Mouse (Mus musculus) liver, adult 2 months (tissue): ENCODE results near the gene Nrp1. TPM values are rescaled to one million over a fixed set of nuclear protein-coding genes. Genes with fewer than 3 reads are reported as not detected.

Experiments
- DNase-seq: peaks from one replicate; pipeline ENCODE4 v3.0.0-alpha.2; 2011; ENCODE audit warnings: low read depth, low spot score; ENCODE audit errors: extremely low read depth
- H3K27ac ChIP-seq: fragments of 200-500 bp; replicated peaks from 2 replicates; pipeline ENCODE4 v1.5.1; 2012; ENCODE audit warnings: low read depth, mild to moderate bottlenecking, control low read depth, inconsistent platforms, low read length; ENCODE audit not compliant: insufficient read depth
- H3K27me3 ChIP-seq: fragments of 200-500 bp; 2 replicates; pipeline ENCODE4 v1.6.1; 2012; ENCODE audit warnings: mild to moderate bottlenecking, moderate library complexity, low read length, inconsistent platforms; ENCODE audit not compliant: control insufficient read depth, insufficient read depth
- H3K36me3 ChIP-seq: fragments of 200-500 bp; 2 replicates; pipeline ENCODE4 v1.6.1; 2012; ENCODE audit warnings: low read length, inconsistent platforms; ENCODE audit not compliant: control insufficient read depth, insufficient read depth
- H3K4me1 ChIP-seq: fragments of 200-500 bp; 2 replicates; pipeline ENCODE4 v1.6.1; 2011; ENCODE audit warnings: low read length; ENCODE audit not compliant: control insufficient read depth, insufficient read depth
- H3K4me3 ChIP-seq: fragments of 200-500 bp; 2 replicates; pipeline ENCODE4 v1.5.1; 2011; ENCODE audit warnings: low read depth, mild to moderate bottlenecking, control low read depth, low read length, moderate library complexity; ENCODE audit not compliant: insufficient read depth
- H3K79me2 ChIP-seq: fragments of 200-500 bp; 2 replicates; pipeline ENCODE4 v1.6.1; 2012; ENCODE audit warnings: inconsistent platforms, mild to moderate bottlenecking, low read length, moderate library complexity; ENCODE audit not compliant: control insufficient read depth, insufficient read depth
- H3K9ac ChIP-seq: fragments of 200-500 bp; 2 replicates; pipeline ENCODE4 v1.6.1; 2012; ENCODE audit warnings: low read depth, mild to moderate bottlenecking, control low read depth, inconsistent platforms, low read length
- CTCF ChIP-seq: fragments of 200-500 bp; IDR thresholded peaks from 2 replicates; pipeline ENCODE4 v1.5.1; 2011; ENCODE audit warnings: low read depth, low read length, control low read depth
- POLR2A ChIP-seq: fragments of 200-500 bp; IDR thresholded peaks from 2 replicates; pipeline ENCODE4 v1.6.1; 2011; ENCODE audit warnings: low read length, control low read depth; ENCODE audit not compliant: insufficient read depth; ENCODE audit errors: extremely low read depth
- WGBS: fragments of 180-500 bp; shearing (Covaris S2); methylation state at CpG from one replicate; pipeline ENCODE4 v1.1.7; 2018; 5-methylcytosine and 5-hydroxymethylcytosine counted together
- polyA plus RNA-seq: library from polyadenylated mRNA; depleted of rRNA; stranded (reverse); fragments of >200 nt; gene quantifications from 2 replicates; pipeline ENCODE4 v1.2.3, GENCODE M21; 2012
- total RNA-seq: library from RNA; depleted of rRNA; stranded (reverse); fragments of >200 nt; gene quantifications from 2 replicates; pipeline ENCODE4 v1.2.3, GENCODE M21; 2014

Gene Nrp1
- total and polyA plus RNA-seq, 2 experiments: 22.2 to 54.1 TPM

DNA sequence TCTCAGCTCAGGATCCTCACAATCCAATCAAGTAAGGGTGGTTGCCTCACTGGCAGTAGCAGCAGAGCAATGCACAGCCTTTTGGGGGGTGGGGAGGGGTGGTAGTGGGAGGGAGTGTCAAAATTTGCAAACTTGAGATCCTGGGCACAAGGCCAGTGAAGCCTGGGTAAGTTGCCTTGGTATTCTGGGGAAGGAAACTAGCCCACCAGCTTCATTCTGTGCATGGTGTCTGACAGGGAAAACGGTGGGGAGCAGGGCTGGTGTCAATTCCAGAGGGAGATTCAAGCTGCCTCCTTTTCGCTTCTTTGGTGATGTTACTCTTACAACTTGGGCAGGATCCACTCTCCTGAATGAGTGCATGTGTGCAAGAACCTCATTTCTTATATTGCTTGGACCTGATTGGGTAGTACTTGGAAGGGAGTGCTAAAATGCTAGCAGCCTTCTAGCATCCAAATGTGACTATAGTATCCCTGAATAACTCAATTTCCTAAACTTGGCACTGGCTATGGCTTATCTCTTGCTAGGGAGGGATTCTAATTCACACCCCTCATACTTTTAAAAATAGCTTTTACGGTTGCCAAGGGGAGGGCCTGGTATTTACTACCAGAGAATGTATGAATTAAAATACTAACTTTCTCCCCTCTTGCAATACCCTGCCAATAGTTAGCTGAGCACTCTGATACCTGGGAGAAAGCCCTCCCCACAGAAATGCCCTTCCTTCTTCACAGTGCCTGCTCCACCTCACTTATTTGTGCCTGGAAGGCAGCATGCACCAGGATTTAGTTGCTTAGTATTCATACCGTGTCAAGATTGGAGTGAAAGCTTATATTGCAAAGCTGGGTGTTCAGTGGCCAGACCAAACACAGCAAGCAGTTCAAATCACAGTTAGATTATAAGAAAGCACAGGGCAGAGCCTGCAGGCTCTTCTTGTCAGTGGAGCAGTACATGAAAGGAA, 57.6 kb downstream of the Nrp1 start:
- peaks cover 18% of the 10 kb centered on the region; the same call in 1 of the 2 replicates for H3K79me2 ChIP-seq
- H3K27me3 ChIP-seq: no peaks in the 10 kb centered on the region
- no peak for DNase-seq
- no peak for TF ChIP-seq CTCF
- no peak for TF ChIP-seq POLR2A
- no peak overlapping the region for H3K9ac ChIP-seq
- no peak overlapping the region for H3K27ac ChIP-seq
- peaks cover 20% of the 10 kb centered on the region for H3K36me3 ChIP-seq
- 87% methylated on average over 4 of the region's 4 CpGs for WGBS
- H3K4me1 ChIP-seq: no peaks in the 10 kb centered on the region; the same call in 1 of the 2 replicates
- no peak overlapping the region for H3K4me3 ChIP-seq

DNA sequence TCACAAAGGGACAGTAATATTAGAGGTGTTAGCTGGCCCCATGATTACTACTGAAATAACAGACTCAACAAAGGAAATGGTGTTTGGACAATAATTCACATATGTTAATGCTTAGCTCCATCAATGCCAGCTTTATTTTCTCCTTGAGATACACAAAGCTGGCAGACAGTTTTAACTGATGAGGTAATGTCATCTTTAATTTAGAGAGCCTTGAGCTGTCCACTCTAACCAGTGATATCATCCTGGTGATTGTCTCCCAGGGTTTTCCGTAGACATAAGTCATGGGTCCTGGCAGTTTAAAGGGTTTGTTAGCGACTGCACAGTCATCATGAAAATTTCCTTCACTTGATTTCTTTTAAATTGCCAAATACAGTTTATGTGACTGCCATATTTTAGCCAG, 58.5 kb downstream of the Nrp1 start:
- WGBS: 89% methylated on average over 2 of the region's 2 CpGs
- no peak for DNase-seq
- no peaks in the 10 kb centered on the region; the same call in 1 of the 2 replicates for H3K4me1 ChIP-seq
- H3K9ac ChIP-seq: no peak overlapping the region
- no peak overlapping the region for H3K27ac ChIP-seq
- TF ChIP-seq CTCF (no peak), POLR2A (no peak)
- H3K27me3 ChIP-seq: no peaks in the 10 kb centered on the region
- peaks cover 21% of the 10 kb centered on the region for H3K36me3 ChIP-seq
- peaks cover 13% of the 10 kb centered on the region; the same call in 1 of the 2 replicates for H3K79me2 ChIP-seq
- H3K4me3 ChIP-seq: no peak overlapping the region

DNA sequence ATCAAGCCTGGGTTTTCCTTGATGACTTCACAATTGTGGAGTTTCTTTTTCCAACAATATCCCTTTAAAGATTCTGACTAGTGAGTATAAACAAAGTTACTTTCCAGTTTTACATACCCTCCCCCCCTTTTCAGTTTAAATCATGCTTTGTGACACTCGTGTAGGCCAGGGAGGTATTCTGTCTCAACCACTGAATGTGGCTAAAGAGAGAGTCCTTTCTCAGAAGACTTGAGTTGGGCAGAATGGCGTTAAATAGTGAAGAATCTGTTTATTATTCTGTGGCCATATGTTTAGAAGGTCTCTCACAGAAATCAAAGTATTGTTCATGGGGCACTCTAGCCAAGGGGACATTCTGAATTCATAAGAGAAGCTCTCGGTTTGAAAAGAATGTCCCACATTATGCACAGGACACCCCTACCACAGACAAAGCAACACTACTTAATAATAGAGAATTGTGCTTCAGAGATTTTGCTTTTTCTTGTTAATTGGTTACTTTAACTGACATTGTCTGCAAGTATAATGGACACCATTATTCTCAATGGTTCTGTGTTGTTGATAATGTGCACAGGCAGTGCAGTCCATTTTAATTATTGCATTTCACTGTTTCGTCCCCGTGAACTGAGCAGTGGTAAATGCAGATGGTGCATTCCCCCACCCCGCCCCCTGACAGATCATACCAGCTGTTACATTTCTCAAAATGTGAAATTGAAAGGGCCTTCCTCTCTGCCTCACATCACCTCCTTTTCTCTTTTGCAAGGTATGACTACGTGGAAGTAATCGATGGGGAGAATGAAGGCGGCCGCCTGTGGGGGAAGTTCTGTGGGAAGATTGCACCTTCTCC, 59.8 kb downstream of the Nrp1 start:
- Histone ChIP-seq H3K4me1 (no peaks in the 10 kb centered on the region; the same call in 1 of the 2 replicates), H3K36me3 (peaks cover 30% of the 10 kb centered on the region), H3K27ac (no peak overlapping the region), H3K9ac (no peak overlapping the region), H3K79me2 (peaks cover 8% of the 10 kb centered on the region; the same call in 1 of the 2 replicates), H3K27me3 (no peaks in the 10 kb centered on the region), H3K4me3 (no peak overlapping the region)
- no peak for DNase-seq
- TF ChIP-seq CTCF (no peak), POLR2A (no peak)
- WGBS: 93% methylated on average over 10 of the region's 10 CpGs

DNA sequence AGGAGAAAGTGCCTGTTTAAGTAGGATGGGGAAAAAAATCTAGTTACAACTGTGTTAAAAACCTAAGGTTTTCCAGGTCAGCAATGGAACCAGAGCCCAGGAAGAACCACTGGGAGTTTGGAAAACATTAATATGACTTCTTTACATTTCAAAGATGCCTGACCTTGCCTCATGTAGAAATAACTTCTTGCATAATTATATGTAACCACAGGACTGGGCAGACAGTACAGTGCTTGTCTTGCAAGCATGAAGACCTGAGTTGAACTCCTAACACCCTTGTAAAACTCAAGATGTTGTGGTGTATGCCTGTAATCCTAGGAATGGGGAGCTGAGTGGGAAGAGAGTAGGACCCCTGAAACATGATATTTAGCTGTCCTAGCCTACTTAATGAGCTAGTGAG, 61.6 kb downstream of the Nrp1 start:
- no peaks in the 10 kb centered on the region; the same call in 1 of the 2 replicates for H3K4me1 ChIP-seq
- H3K4me3 ChIP-seq: no peak overlapping the region
- TF ChIP-seq POLR2A: no peak
- H3K27ac ChIP-seq: no peak overlapping the region
- H3K27me3 ChIP-seq: no peaks in the 10 kb centered on the region
- H3K79me2 ChIP-seq: peaks cover 8% of the 10 kb centered on the region; the same call in 1 of the 2 replicates
- no peak for DNase-seq
- H3K36me3 ChIP-seq: peaks cover 33% of the 10 kb centered on the region
- H3K9ac ChIP-seq: no peak overlapping the region

DNA sequence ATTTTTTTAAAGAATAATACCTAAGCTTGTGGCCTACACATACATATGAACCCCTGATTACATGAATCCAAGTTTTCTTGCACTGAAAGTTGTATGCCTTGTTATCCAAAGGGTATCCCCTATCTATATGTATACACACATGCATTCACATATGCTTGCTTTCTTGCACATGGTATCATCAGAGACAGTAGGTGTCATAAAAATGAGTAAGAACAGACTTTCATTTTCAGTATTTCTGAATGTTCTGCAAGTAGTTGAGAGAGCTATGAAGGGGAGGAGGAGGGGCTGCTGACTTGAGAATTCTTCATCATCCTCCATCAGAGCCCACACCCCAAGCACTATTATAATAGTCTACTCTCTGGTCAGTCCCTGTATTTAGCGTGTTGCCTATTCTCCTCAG, 62.0 kb downstream of the Nrp1 start:
- DNase-seq: no peak
- H3K9ac ChIP-seq: no peak overlapping the region
- H3K4me1 ChIP-seq: no peaks in the 10 kb centered on the region; the same call in 1 of the 2 replicates
- peaks cover 8% of the 10 kb centered on the region; the same call in 1 of the 2 replicates for H3K79me2 ChIP-seq
- H3K36me3 ChIP-seq: peaks cover 33% of the 10 kb centered on the region
- no peak for TF ChIP-seq POLR2A
- TF ChIP-seq CTCF: no peak
- H3K4me3 ChIP-seq: no peak overlapping the region
- no peaks in the 10 kb centered on the region for H3K27me3 ChIP-seq
- H3K27ac ChIP-seq: no peak overlapping the region
- WGBS: 94% methylated on average over 1 of the region's 1 CpGs
